ENCODE assay signal across 24 mouse cellular contexts in genomic region chr13:11978997-11979396, GRCm38 (mm10).
DNase-seq lines count a peak whose midpoint lies in the region; ATAC-seq and TF ChIP-seq lines count a peak whose summit lies in the region.
"Had no signal": no experiment of that assay in that cellular context is flagged by ENCODE, and none has a peak within 500 bp of the region (broad histone marks: within the 10 kb centered on the region; RNA-seq: fewer than 3 reads in every experiment).

No protein-coding gene starts in this region.

- no peaks in the 10 kb centered on the region for H3K36me3 ChIP-seq in ES-Bruce4 (ENCODE audit: control insufficient read depth, insufficient read depth, low read length, poor library complexity, severe bottlenecking)
- no peaks in the 10 kb centered on the region for H3K36me3 ChIP-seq in forebrain, postnatal 0 days (ENCODE audit: insufficient read depth)
- H3K36me3 ChIP-seq: forebrain, embryonic 10.5 days; heart, embryonic 10.5 days; heart, embryonic 13.5 days; hindbrain, embryonic 12.5 days; hindbrain, embryonic 15.5 days had no signal

- DNase-seq in ES-CJ7 (ENCODE audit: low read depth, low spot score) = peak; percentile 76
- peak; percentile 22 for DNase-seq in WW6 (ENCODE audit: low read depth, low spot score)
- DNase-seq in forebrain, postnatal 0 days = no peak
- no peak for DNase-seq in heart, postnatal 36 days
- DNase-seq in left cerebral cortex, postnatal 14 days (ENCODE audit: low spot score in 2 of 2) = no peak
- DNase-seq: adrenal gland, adult 2 months; adrenal gland, postnatal 14 days; cerebellum, adult 11-12 months; cerebellum, adult 8-10 months; cerebellum, postnatal 14 days; gastrocnemius, postnatal 10 days; gastrocnemius, postnatal 36 days; heart, adult 2 months; heart, postnatal 14 days had no signal

- no peak for TF ChIP-seq POLR2A in ES-Bruce4 (IDR thresholded peaks at IDR 0.05; ENCODE audit: insufficient read depth, low read length)

- H3K4me2 ChIP-seq in forebrain, postnatal 0 days (ENCODE audit: low read depth) = no peak overlapping the region
- H3K4me2 ChIP-seq: forebrain, embryonic 13.5 days; heart, embryonic 13.5 days; hindbrain, embryonic 12.5 days; hindbrain, embryonic 15.5 days had no signal

- no peak for TF ChIP-seq EP300 in ES-Bruce4 (IDR thresholded peaks at IDR 0.05; ENCODE audit: insufficient read depth, low read depth, low read length)

- H3K4me3 ChIP-seq in ES-Bruce4 (ENCODE audit: low read depth, low read length) = no peak overlapping the region
- H3K4me3 ChIP-seq in forebrain, postnatal 0 days (ENCODE audit: low read depth, low read length) = no peak overlapping the region
- H3K4me3 ChIP-seq: forebrain, embryonic 10.5 days; forebrain, embryonic 13.5 days; heart, adult 2 months; heart, embryonic 10.5 days; heart, embryonic 13.5 days; hindbrain, embryonic 12.5 days; hindbrain, embryonic 15.5 days had no signal

- TF ChIP-seq CTCF in ES-Bruce4 (IDR thresholded peaks at IDR 0.05; ENCODE audit: low read depth, low read length) = no peak
- TF ChIP-seq CTCF in forebrain, postnatal 0 days (IDR thresholded peaks at IDR 0.05; ENCODE audit: low read depth) = no peak

- intact Hi-C loops in heart, postnatal 36 days (cut with DNase I) = no loop called here
- intact Hi-C loops in left cerebral cortex, postnatal 14 days (cut with DNase I) = no loop called here

- ATAC-seq in forebrain, postnatal 0 days = no peak
- ATAC-seq: CD4-positive, CD25-positive, alpha-beta regulatory T cell, adult 4 months; forebrain, embryonic 13.5 days; forebrain, embryonic 16.5 days; intestine, postnatal 0 days had no signal

- peaks cover 3% of the 10 kb centered on the region for H3K4me1 ChIP-seq in ES-Bruce4 (ENCODE audit: control insufficient read depth, insufficient read depth, low read length)
- no peaks in the 10 kb centered on the region for H3K4me1 ChIP-seq in forebrain, postnatal 0 days (ENCODE audit: insufficient read depth)
- H3K4me1 ChIP-seq: forebrain, embryonic 10.5 days; forebrain, embryonic 13.5 days; hindbrain, embryonic 12.5 days had no signal

- H3K27me3 ChIP-seq in ES-Bruce4 (ENCODE audit: control insufficient read depth, insufficient read depth, low read length, poor library complexity, severe bottlenecking) = no peaks in the 10 kb centered on the region
- no peaks in the 10 kb centered on the region for H3K27me3 ChIP-seq in forebrain, postnatal 0 days (ENCODE audit: insufficient read depth, low read length)
- H3K27me3 ChIP-seq: forebrain, embryonic 13.5 days; heart, embryonic 13.5 days; hindbrain, embryonic 12.5 days; hindbrain, embryonic 15.5 days had no signal

- H3K9me3 ChIP-seq in ES-Bruce4 (replicated peaks; ENCODE audit: control insufficient read depth, insufficient read depth, low read length, poor library complexity, severe bottlenecking) = no peaks in the 10 kb centered on the region
- H3K9me3 ChIP-seq in forebrain, postnatal 0 days (ENCODE audit: low read length) = no peaks in the 10 kb centered on the region
- H3K9me3 ChIP-seq: forebrain, embryonic 10.5 days; forebrain, embryonic 13.5 days; heart, embryonic 10.5 days; heart, embryonic 13.5 days; hindbrain, embryonic 12.5 days; hindbrain, embryonic 15.5 days had no signal

- peak overlapping the region; percentile 21; the same call in 1 of the 2 replicates for H3K27ac ChIP-seq in ES-Bruce4 (ENCODE audit: insufficient read depth, low read length)
- no peak overlapping the region for H3K27ac ChIP-seq in forebrain, postnatal 0 days (ENCODE audit: low read depth, low read length)
- H3K27ac ChIP-seq: forebrain, embryonic 10.5 days; forebrain, embryonic 13.5 days; heart, adult 2 months; heart, embryonic 10.5 days; heart, embryonic 13.5 days; hindbrain, embryonic 12.5 days; hindbrain, embryonic 15.5 days had no signal

- no peak overlapping the region for H3K9ac ChIP-seq in ES-Bruce4 (ENCODE audit: low read depth, poor library complexity, severe bottlenecking)
- H3K9ac ChIP-seq in forebrain, postnatal 0 days = no peak overlapping the region
- H3K9ac ChIP-seq: forebrain, embryonic 13.5 days; heart, embryonic 13.5 days; hindbrain, embryonic 12.5 days; hindbrain, embryonic 15.5 days had no signal

Comparison
In these comparisons a context has a peak if more than half of its experiments do, and no peak if none do; other contexts are left out.
1. DNase-seq: peak in ES-CJ7 (single experiment) and WW6 (single experiment); none in forebrain, postnatal 0 days (single experiment), heart, postnatal 36 days (0 of 2) and left cerebral cortex, postnatal 14 days (0 of 2).